Mouse (Mus musculus) lung, embryonic 15.5 days (tissue): ENCODE data around the gene Tbx22. TPM values are rescaled to one million over a fixed set of nuclear protein-coding genes. Genes with fewer than 3 reads are reported as not detected.

Experiments used
- ATAC-seq: fragments of 200-750 bp; cut with Nextera tagmentation; 2 replicates; pipeline ENCODE4 v1.8.0; 2017; ENCODE audit warnings: moderate number of reproducible peaks, borderline replicate concordance; ENCODE audit not compliant: low FRiP score, low TSS enrichment; ENCODE audit errors: extremely low read depth
- H3K27ac ChIP-seq: fragments of 300-500 bp; sonication (generic); 2 replicates; pipeline ENCODE4 v1.5.1; 2015; ENCODE audit warnings: moderate library complexity, mild to moderate bottlenecking, inconsistent platforms
- H3K27me3 ChIP-seq: fragments of 300-500 bp; sonication (generic); 2 replicates; pipeline ENCODE4 v1.6.1; 2015; ENCODE audit warnings: inconsistent platforms
- H3K36me3 ChIP-seq: fragments of 300-500 bp; sonication (generic); 2 replicates; pipeline ENCODE4 v1.6.1; 2015; ENCODE audit warnings: inconsistent platforms
- H3K4me1 ChIP-seq: fragments of 300-500 bp; sonication (generic); 2 replicates; pipeline ENCODE4 v1.6.1; 2015; ENCODE audit warnings: inconsistent platforms
- H3K4me2 ChIP-seq: fragments of 300-500 bp; sonication (generic); 2 replicates; pipeline ENCODE4 v1.6.1; 2015; ENCODE audit warnings: inconsistent platforms, mild to moderate bottlenecking, moderate library complexity
- H3K4me3 ChIP-seq: fragments of 300-500 bp; sonication (generic); 2 replicates; pipeline ENCODE4 v1.5.1; 2015; ENCODE audit warnings: mild to moderate bottlenecking, inconsistent platforms
- H3K9ac ChIP-seq: fragments of 300-500 bp; sonication (generic); 2 replicates; pipeline ENCODE4 v1.6.1; 2015; ENCODE audit warnings: inconsistent platforms
- H3K9me3 ChIP-seq: fragments of 300-500 bp; sonication (generic); 2 replicates; pipeline ENCODE4 v1.6.1; 2016; ENCODE audit warnings: inconsistent platforms
- WGBS: fragments of 180-500 bp; shearing (Covaris S2); methylation state at CpG from one replicate; pipeline ENCODE4 v1.1.7; 2015; 5-methylcytosine and 5-hydroxymethylcytosine counted together
- polyA plus RNA-seq: library from polyadenylated mRNA; unstranded; fragments of >200 nt; fragmentation: Nextera tagmentation; extraction: Ambion mirVana; gene quantifications from 2 replicates; pipeline ENCODE4 v1.2.1, GENCODE M21; 2015

Tbx22 gene
- polyA plus RNA-seq: not detected in 2 replicates

- Histone ChIP-seq H3K9me3 (no peaks in the 10 kb centered on the region), H3K4me2 (no peak within 1 kb of the TSS), H3K9ac (no peak within 1 kb of the TSS), H3K4me3 (no peak within 1 kb of the TSS), H3K36me3 (no peaks in the 10 kb centered on the region), H3K27me3 (no peaks in the 10 kb centered on the region), H3K27ac (no peak within 1 kb of the TSS), H3K4me1 (no peaks in the 10 kb centered on the region)
- no peak for ATAC-seq
- WGBS: 48% methylated on average over 2 of the region's 2 CpGs
Measured at GRCm38 (mm10) chrX:107667664-107668063, at the start of gene Tbx22. Tbx22 (plus strand) TSS chrX:107667964.

GRCm38 (mm10) chrX:107668677-107669076 lies 913 bp downstream of the Tbx22 start:
- Histone ChIP-seq H3K9me3 (no peaks in the 10 kb centered on the region), H3K27ac (no peak overlapping the region), H3K36me3 (no peaks in the 10 kb centered on the region)

GRCm38 (mm10) chrX:107679203-107679602 lies 11.4 kb downstream of the Tbx22 start:
- Histone ChIP-seq H3K4me3 (peak overlapping the region; percentile 31), H3K9ac (no peak overlapping the region), H3K4me2 (peak overlapping the region; percentile 48), H3K36me3 (no peaks in the 10 kb centered on the region), H3K27ac (no peak overlapping the region), H3K4me1 (no peaks in the 10 kb centered on the region), H3K27me3 (peaks cover 33% of the 10 kb centered on the region), H3K9me3 (no peaks in the 10 kb centered on the region)
- WGBS: 17% methylated on average over 10 of the region's 10 CpGs
- ATAC-seq: no peak

More at GRCm38 (mm10) chrX:107668677-107669076, 913 bp downstream of the Tbx22 start:
- Histone ChIP-seq H3K4me3 (no peak overlapping the region), H3K9ac (no peak overlapping the region), H3K4me1 (no peaks in the 10 kb centered on the region), H3K4me2 (no peak overlapping the region), H3K27me3 (no peaks in the 10 kb centered on the region)
- 23% methylated on average over 1 of the region's 1 CpGs for WGBS
- ATAC-seq: no peak

- Histone ChIP-seq H3K9ac (no peak overlapping the region), H3K4me1 (no peaks in the 10 kb centered on the region), H3K27ac (no peak overlapping the region), H3K4me3 (no peak overlapping the region), H3K4me2 (no peak overlapping the region), H3K9me3 (no peaks in the 10 kb centered on the region), H3K36me3 (no peaks in the 10 kb centered on the region), H3K27me3 (no peaks in the 10 kb centered on the region)
- 53% methylated on average over 1 of the region's 1 CpGs for WGBS
- no peak for ATAC-seq
Measured at GRCm38 (mm10) chrX:107708584-107708983, 40.8 kb downstream of the Tbx22 start.

GRCm38 (mm10) chrX:107723541-107723940 lies 55.8 kb downstream of the Tbx22 start:
- Histone ChIP-seq H3K4me1 (no peaks in the 10 kb centered on the region), H3K27me3 (no peaks in the 10 kb centered on the region), H3K27ac (no peak overlapping the region), H3K36me3 (no peaks in the 10 kb centered on the region), H3K4me3 (no peak overlapping the region), H3K9ac (no peak overlapping the region), H3K4me2 (no peak overlapping the region), H3K9me3 (no peaks in the 10 kb centered on the region)
- no peak for ATAC-seq
- WGBS: 11% methylated on average over 1 of the region's 1 CpGs

Other genes with a start within 250 kb of the Tbx22 start
- gene Tent5d, start 124.6 kb downstream of the Tbx22 start, polyA plus RNA-seq: 0.11 TPM in 2 replicates
- gene 2610002M06Rik, start 148.4 kb downstream of the Tbx22 start, polyA plus RNA-seq: 13.2 and 14.1 TPM in 2 replicates